Mouse (Mus musculus): ENCODE data around the gene Gpatch4.
A peak's percentile ranks its signal among the peaks of the same experiment; 100 is the strongest.

GRCm38 (mm10) chr3:87993436-87993835 lies 49.5 kb upstream of the Gpatch4 start:
- TF ChIP-seq POLR2A (IDR thresholded peaks at IDR 0.05; ENCODE audit: insufficient read length, low read depth) (no peak), MYOD1 (IDR thresholded peaks at IDR 0.05; ENCODE audit: control insufficient read depth in 1 of 3, insufficient read length in 2 of 3, low read depth in 2 of 3) (no peak), MAX (IDR thresholded peaks at IDR 0.05; ENCODE audit: low read depth) (no peak), TCF3 (IDR thresholded peaks at IDR 0.05; ENCODE audit: insufficient read length, low read depth) (no peak), POLR2AphosphoS2 (IDR thresholded peaks at IDR 0.05; ENCODE audit: insufficient read length, low read depth) (no peak), USF1 (IDR thresholded peaks at IDR 0.05; ENCODE audit: low read depth) (no peak), REST (IDR thresholded peaks at IDR 0.05; ENCODE audit: insufficient read depth, insufficient read length) (peak; percentile 84), TCF12 (IDR thresholded peaks at IDR 0.05; ENCODE audit: insufficient read depth, poor library complexity, severe bottlenecking) (no peak), E2F4 (IDR thresholded peaks at IDR 0.05; ENCODE audit: insufficient read depth) (no peak), MYOG (IDR thresholded peaks at IDR 0.05; ENCODE audit: control insufficient read depth in 1 of 3, insufficient read depth in 1 of 3, insufficient read length in 2 of 3, low read depth in 2 of 3) (no peak), SRF (IDR thresholded peaks at IDR 0.05; ENCODE audit: control insufficient read depth, insufficient read length, low read depth) (no peak)

All from myocyte (in vitro differentiated cells).